Mouse (Mus musculus) stomach, embryonic 14.5 days (tissue): ENCODE measurements at regions not wholly inside any gene's neighbourhood (a gene's known extent, or its start where the extent isn't known, plus 50 kb on each side); places are given as distances from the start of the nearest gene placed in this dataset. TPM values are rescaled to one million over a fixed set of nuclear protein-coding genes. Genes with fewer than 3 reads are reported as not detected.

Experiments
- ATAC-seq: fragments of 200-750 bp; cut with Nextera tagmentation; 2 replicates; pipeline ENCODE4 v1.8.0; 2017; ENCODE audit warnings: low read depth, moderate TSS enrichment; ENCODE audit not compliant: insufficient number of reproducible peaks, insufficient read depth, low FRiP score
- H3K27ac ChIP-seq: fragments of 300-500 bp; sonication (generic); 2 replicates; pipeline ENCODE4 v1.5.1; 2014; ENCODE audit warnings: mild to moderate bottlenecking, low read length, moderate library complexity, mixed read lengths
- H3K27me3 ChIP-seq: fragments of 300-500 bp; sonication (generic); 2 replicates; pipeline ENCODE4 v1.6.1; 2014; ENCODE audit warnings: low read length, control low read depth, mixed read lengths; ENCODE audit not compliant: control insufficient read depth, insufficient read depth
- H3K36me3 ChIP-seq: fragments of 300-500 bp; sonication (generic); 2 replicates; pipeline ENCODE4 v1.6.1; 2014; ENCODE audit warnings: mild to moderate bottlenecking, control low read depth, low read length, moderate library complexity, mixed read lengths; ENCODE audit not compliant: control insufficient read depth, insufficient read depth
- H3K4me1 ChIP-seq: fragments of 300-500 bp; sonication (generic); 2 replicates; pipeline ENCODE4 v1.6.1; 2014; ENCODE audit warnings: low read length, control low read depth, mixed read lengths; ENCODE audit not compliant: control insufficient read depth, insufficient read depth
- H3K4me2 ChIP-seq: fragments of 300-500 bp; sonication (generic); replicated peaks from 2 replicates; pipeline ENCODE4 v1.6.1; 2014; ENCODE audit warnings: low read depth, low read length, control low read depth
- H3K4me3 ChIP-seq: fragments of 300-500 bp; sonication (generic); 2 replicates; pipeline ENCODE4 v1.5.1; 2014; ENCODE audit warnings: low read depth, low read length, control low read depth
- H3K9ac ChIP-seq: fragments of 300-500 bp; sonication (generic); replicated peaks from 2 replicates; pipeline ENCODE4 v1.6.1; 2014; ENCODE audit warnings: low read depth, mild to moderate bottlenecking, control low read depth, low read length, moderate library complexity, mixed read lengths
- H3K9me3 ChIP-seq: fragments of 300-500 bp; sonication (generic); 2 replicates; pipeline ENCODE4 v1.6.1; 2016; ENCODE audit warnings: low read depth, low read length, control low read depth; ENCODE audit not compliant: control insufficient read depth
- WGBS: fragments of 180-500 bp; shearing (Covaris S2); extraction: QIAGEN DNeasy Blood & Tissue Kit; methylation state at CpG from one replicate; pipeline ENCODE4 v1.1.7; 2014; 5-methylcytosine and 5-hydroxymethylcytosine counted together
- microRNA-seq: library from miRNA; unstranded; fragments of <30 nt; microRNA quantifications from one replicate; pipeline ENCODE4, GENCODE M21; 2016

- no peaks in the 10 kb centered on the region for H3K9me3 ChIP-seq
- no peaks in the 10 kb centered on the region for H3K27me3 ChIP-seq
- no peak overlapping the region for H3K9ac ChIP-seq
- no peak overlapping the region for H3K27ac ChIP-seq
- 69% methylated on average over 3 of the region's 3 CpGs for WGBS
- H3K4me2 ChIP-seq: no peak overlapping the region
- no peak for ATAC-seq
- H3K36me3 ChIP-seq: no peaks in the 10 kb centered on the region
- H3K4me1 ChIP-seq: no peaks in the 10 kb centered on the region
- no peak overlapping the region for H3K4me3 ChIP-seq
These were observed 386.4 kb upstream of the Fat1 start for GRCm38 (mm10) chr8:44548885-44549284.

GRCm38 (mm10) chr8:44559161-44559560, 376.1 kb upstream of the Fat1 start:
- no peak overlapping the region for H3K9ac ChIP-seq
- no peak for ATAC-seq
- no peaks in the 10 kb centered on the region for H3K36me3 ChIP-seq
- WGBS: 89% methylated on average over 9 of the region's 9 CpGs
- H3K4me2 ChIP-seq: no peak overlapping the region
- H3K27ac ChIP-seq: no peak overlapping the region
- H3K4me3 ChIP-seq: no peak overlapping the region
- no peaks in the 10 kb centered on the region for H3K9me3 ChIP-seq
- no peaks in the 10 kb centered on the region for H3K4me1 ChIP-seq
- H3K27me3 ChIP-seq: no peaks in the 10 kb centered on the region

GRCm38 (mm10) chr8:44576314-44576858, 358.9 kb upstream of the Fat1 start:
- H3K27ac ChIP-seq: no peak overlapping the region
- H3K4me2 ChIP-seq: no peak overlapping the region
- H3K9ac ChIP-seq: no peak overlapping the region
- no peaks in the 10 kb centered on the region for H3K36me3 ChIP-seq
- H3K27me3 ChIP-seq: no peaks in the 10 kb centered on the region
- no peak overlapping the region for H3K4me3 ChIP-seq
- H3K4me1 ChIP-seq: no peaks in the 10 kb centered on the region
- no peak for ATAC-seq
- 78% methylated on average over 5 of the region's 5 CpGs for WGBS
- H3K9me3 ChIP-seq: no peaks in the 10 kb centered on the region

GRCm38 (mm10) chr8:44576993-44577392, 358.3 kb upstream of the Fat1 start:
- 61% methylated on average over 5 of the region's 5 CpGs for WGBS
- H3K9ac ChIP-seq: no peak overlapping the region
- no peak for ATAC-seq

More at GRCm38 (mm10) chr8:44576993-44577392, 358.3 kb upstream of the Fat1 start:
- H3K27ac ChIP-seq: no peak overlapping the region
- no peak overlapping the region for H3K4me2 ChIP-seq
- H3K4me3 ChIP-seq: no peak overlapping the region
- H3K9me3 ChIP-seq: no peaks in the 10 kb centered on the region
- no peaks in the 10 kb centered on the region for H3K36me3 ChIP-seq
- no peaks in the 10 kb centered on the region for H3K27me3 ChIP-seq
- no peaks in the 10 kb centered on the region for H3K4me1 ChIP-seq

Small RNA genes lying in the stretch of these regions (microRNA-seq; reads per million reads assigned to microRNA genes)
- gene Gm26241: not detected
